Mouse (Mus musculus) embryo, embryonic 11.5 days (tissue): Measurements from ENCODE around the gene Rnf166.

Experiments used
- DNase-seq: peaks from one replicate; pipeline ENCODE4 v3.0.0-alpha.2; 2012; ENCODE audit warnings: low read depth, low spot score

The Rnf166 gene

DNA sequence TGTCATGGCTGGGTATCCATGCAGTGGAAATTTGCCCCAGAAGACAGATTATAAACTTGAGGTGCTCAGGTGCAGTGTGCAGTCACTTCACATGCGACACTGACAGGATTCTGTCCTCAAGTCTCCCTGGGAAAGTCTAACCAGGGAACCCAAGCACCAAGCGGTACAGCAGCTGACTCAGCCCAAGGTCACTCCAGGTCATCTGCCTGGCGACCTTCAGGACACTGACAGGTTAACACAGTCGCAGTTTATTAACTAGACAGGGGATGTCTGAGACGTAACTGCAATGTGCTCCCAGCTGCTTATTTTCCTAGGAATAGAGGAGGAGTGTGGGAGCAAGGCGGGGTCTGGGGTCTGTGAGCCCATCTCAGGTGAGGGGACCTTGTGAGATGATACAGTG lies 6.5 kb downstream of the Rnf166 start:
- DNase-seq = no peak

DNA sequence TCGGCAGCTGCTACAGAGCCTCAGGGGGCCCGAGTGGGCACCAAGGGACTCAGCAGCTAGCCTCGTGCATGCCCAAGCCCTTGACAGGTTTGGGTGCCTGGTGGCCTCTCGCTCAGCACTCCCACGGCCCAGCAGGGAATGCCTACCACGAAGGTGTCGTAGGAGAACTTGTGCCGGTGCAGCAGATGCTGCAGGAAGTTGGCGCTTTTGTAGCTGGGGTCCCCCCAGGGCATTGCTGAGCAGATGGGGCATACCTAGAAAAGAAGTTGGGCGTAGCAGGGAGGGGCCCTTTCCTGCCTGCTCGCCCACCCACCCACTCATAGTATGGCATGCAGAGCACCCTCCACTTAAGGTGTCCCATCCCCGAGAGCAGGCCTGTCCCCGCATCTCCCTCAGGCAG lies 8.0 kb downstream of the Rnf166 start:
- DNase-seq = no peak

DNA sequence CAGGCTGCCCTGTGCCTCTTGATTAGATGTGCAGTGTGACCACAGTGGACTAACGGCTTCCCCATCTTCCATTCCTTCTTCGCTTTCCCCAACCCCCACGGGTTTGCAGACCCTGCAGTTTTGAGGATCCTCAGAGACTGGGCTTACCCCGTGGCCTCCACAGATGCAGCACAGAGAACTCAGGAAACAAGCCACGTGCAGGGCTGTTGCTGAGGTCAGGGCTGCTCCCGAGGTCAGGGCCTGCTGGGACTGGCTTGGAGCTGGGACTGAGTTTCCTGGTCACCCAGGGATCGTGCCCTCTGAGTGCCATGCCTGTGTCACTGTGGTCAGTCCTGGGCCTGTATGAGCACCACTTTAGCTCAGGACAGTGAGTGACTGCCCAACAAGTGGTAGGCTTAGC lies 10.9 kb downstream of the Rnf166 start:
- DNase-seq = no peak

DNA sequence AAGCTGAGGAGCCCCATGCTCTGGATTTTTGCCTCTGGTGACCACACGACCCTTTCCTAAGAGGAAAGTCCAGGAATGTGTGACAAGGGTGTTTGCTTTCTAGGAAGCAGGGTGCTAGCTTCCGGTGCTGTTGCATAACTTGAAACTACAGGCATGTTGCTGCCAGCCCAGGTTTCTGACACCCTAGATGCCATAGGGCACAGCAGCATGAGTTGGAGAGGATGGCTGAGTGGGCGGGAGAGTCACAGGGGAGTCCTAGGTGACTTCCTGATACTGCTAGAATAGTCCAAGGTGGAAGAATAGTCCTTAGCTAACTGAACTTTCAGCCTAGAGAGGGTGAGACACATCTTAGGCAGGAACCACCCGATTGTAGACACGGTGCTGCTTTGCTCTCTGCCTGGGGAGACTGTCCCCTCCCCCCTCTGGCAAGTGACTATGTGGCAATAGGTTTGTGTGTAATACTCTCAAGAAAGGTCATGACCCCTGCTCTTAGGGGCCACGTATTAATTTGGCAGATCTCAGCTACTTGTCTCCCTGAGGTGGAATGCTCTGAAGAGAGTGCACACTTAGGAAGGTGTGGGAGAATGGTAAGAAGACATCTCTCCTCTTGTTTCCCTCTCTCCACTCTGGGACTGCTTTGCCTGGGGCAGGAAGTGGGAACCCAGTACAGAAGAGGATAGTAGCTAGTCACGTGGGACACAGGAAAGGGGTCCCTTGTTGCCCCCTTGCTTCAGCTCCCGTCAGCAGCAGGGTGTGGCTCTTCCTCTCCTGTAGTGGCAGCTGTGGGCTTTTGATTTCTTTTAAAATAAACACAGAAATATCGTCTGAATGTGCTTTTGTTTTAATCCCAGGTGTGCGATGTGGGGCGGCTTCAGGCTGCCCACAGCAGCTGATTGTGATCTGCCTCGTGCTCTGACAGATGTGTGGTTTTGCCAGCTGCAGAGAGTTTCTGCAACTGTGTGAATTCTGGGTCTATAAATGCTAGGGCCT lies 11.9 kb downstream of the Rnf166 start:
- DNase-seq = no peak

DNA sequence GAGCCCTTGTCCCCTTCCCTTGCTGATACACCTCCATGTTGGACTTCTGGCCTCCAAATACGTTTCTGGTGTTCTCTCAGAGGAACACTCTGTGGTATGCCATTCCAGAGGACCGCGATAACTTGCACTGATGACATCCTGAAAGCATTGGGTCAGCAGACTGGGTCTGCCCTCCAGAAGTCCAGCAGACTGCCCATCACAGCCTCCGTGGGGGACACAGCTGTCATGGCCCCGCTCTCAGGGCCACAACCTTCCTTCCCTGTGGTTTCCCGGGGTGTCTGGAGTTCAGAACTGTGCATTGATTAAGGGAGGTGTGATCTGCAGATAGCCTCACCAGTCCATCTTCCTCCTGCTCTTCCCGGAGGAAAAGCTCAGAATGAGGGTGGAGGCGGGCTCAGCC lies 13.4 kb downstream of the Rnf166 start:
- no peak for DNase-seq

DNA sequence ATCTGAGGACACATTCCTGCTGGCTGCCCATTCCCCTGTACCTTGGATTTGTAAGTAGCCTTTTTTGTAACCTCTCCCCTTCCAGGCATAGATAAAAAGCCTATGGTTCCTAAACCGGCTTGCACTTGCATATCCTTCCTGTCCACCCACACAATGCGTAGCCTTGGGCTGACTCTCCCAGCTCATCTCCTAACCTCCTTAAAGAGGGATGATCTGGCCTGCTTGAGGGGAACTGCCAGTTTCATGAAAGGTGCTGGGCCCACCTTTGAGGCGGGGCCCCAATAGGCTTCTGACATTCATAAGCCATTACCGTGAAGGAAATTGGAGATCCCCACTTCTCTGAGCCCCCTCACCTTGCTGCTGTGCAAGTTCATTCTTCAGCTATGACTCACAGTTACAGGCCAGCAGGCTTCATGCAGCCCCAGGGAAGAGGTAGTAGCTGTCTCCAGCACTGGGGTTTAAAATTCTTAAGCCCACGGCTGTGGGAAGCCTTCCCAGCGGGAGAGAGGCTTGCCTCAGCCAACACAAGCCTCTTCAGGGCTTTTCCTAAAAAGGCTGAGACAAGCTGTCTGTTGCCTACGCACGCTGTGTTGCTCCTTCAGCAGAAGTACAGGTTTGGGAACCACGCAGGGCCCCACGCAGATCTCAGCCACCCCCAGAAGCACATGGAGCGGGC lies 14.3 kb downstream of the Rnf166 start:
- DNase-seq = no peak

DNA sequence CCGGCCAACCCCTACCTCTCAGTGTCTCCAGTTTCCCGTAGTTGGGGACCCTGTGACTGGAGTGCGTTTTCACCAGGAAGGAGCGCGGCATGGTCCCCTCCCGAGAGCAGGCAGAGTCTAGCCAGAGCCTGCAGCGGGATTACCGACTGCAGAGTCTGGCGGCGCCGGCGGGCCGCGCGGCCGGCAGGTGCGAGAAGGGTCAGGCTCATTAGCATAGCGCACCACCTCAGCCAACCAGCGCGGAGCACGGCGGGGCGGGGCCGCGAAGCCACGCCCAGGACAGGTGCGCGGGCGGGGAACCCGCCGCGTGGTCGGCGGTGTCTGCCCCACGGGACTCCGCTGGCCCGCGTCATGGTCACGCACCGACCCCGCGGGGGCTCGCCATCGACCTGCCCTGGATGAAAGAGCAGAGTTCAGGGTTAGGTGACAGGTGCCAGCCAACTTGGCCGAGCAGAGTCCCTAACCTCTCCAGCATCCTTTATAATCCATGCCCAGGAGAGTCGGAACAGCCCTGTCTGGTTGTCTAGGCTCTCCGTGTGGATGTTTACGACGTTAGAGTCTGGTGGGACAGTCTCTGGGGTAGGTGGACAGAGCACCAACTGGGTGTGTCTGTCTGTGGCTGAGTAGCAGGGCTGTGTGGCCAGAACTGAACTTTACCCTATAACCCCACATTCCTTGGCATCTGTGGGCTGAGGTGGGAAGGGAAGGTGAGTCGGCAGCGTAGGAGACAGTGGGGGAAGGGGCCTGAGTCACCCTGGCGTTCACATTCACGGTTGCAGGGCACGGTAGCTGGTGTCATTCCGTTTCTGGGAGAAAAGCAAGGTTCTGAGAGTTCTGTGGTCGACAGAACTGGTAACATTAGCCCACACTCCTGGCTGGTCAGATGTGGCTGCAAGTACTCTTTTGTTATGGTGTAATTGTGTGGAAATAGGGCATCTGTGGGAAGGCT lies 15.1 kb downstream of the Rnf166 start, which contains the start of gene Snai3:
Gene Snai3, minus strand, starts transcription at position 210 of the 949 bp plus-strand sequence.
- DNase-seq = no peak

DNA sequence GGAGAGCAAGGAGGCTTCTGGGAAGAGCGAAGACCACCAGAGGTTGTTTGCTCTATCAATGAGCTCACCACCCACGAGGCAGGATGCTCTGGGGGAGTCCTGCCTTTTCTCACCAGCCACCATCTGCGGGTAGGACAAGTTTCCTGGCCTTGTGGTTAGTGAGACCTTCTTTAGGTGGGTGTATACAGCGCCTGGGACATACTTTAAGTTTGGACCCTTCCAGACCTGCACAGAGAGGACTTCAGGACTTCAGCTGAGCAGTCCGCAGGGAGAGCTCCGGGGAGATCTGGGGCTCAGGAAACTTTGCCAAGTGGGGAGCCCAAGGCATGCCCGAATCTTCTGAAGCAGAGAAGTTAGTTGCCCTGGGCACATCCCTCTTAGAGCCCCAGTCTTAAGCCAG lies 15.9 kb downstream of the Rnf166 start:
- DNase-seq = no peak

DNA sequence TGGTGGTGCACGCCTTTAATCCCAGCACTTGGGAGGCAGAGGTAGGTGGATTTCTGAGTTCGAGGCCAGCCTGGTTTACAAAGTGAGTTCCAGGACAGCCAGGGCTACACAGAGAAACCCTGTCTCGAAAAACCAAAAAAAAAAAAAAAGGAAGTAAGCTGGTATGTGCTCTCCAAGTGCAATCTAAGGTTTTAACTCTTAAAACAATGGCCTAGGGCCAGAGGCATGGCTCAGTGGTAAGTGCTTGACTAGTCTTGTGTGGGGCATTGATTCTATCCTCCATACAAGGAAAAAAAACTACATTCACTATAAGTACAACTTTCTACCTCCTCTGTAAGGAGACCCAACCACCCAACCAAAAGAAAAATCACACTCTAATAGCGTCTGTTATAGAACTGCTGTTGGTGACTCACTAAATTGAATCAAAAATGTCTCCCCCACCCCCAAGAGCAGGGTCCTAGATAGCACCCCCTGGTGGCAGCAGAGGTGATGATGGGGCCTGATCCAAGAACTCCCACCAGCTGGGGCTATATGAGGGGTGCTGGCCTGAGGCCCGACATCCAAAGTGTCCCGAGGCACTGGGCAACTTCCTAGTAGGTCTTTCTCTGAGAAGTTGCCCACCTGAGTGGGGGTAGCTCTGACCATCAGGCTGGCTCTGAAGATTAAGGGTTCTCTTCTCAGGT lies 16.5 kb downstream of the Rnf166 start:
- DNase-seq = no peak

DNA sequence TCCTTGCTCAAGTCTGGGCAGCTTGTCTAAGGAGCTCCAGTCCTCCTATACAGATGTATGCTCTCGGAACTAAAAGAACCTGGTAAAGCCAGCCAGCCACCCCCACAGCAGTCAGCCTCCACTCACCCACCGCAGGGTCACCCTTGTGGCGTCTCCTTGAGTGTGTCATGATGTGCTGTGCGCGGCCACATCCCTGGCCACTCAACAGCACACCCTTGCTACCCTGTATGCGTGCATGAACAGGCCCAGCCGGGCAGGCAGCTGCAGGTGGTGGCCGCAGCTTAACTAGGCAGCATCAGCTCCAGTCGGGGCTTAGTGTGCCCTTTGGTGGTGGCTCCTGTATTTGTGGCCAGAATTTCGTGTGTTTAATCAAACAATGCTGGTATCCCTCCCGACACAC lies 18.7 kb downstream of the Rnf166 start:
- DNase-seq = no peak

DNA sequence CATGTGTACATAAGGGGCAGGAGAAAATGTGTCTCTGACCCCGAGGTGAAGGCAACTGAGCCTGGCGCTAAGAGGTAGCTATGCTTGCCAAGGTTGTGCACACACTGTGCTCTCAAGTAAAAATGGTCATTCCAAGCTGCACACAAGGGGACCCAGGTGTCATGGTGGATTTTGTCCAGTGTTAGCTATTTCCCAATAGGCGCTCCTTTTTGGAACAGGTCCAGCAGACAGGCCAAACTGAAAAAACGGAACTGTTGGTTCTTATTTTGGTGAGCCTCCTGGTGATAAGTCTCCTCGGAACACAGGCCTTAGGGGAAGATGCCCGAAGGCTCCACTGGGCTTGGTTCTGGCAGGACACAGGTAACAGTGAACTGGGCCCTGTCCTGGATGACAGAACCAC lies 21.5 kb downstream of the Rnf166 start:
- no peak for DNase-seq

DNA sequence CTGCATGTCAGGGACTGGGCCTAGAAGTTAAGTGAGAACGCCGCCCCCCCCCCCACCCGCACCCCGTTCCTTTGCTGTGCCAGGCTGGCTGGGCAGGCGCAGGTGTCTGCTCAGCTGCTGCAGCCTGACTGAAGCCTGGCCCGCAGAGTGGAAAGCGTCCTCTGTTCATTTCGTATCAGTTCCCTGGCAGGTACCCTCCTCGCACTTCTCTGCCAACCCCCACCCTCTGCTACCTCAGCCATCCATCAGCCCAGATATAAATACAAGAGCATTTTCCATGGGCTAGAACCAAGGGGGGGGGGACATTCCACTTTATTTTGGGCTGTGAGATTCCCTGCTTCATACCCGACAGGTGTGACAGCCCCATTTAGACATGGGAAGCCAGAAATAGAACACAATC lies 23.7 kb downstream of the Rnf166 start:
- no peak for DNase-seq

DNA sequence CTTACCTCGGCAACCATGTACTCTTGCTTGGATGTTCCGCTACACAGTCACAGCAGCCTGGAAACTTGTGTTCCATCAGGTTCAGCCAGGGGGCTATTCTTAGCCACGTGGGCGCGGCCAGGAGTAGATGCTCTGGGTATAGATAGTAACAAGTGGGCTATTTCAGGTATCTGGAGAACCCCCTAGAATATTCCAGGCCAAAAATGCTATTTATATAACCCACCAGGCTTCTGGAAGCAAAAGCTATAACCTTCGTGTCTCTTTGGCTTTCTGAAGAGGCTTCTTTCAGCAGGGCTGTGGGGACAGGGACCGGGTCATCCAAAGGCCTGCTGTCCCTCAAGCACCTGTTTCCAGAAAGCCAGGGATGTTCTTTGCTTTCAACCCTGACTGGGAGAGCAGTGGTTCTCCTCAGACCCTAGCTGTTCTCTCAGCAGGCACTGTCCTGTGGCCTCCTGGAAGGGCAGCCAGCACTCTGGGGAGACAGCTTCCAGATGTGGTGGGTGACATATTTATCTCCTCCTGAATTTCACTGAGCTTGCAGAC lies 24.6 kb downstream of the Rnf166 start:
- DNase-seq = no peak

DNA sequence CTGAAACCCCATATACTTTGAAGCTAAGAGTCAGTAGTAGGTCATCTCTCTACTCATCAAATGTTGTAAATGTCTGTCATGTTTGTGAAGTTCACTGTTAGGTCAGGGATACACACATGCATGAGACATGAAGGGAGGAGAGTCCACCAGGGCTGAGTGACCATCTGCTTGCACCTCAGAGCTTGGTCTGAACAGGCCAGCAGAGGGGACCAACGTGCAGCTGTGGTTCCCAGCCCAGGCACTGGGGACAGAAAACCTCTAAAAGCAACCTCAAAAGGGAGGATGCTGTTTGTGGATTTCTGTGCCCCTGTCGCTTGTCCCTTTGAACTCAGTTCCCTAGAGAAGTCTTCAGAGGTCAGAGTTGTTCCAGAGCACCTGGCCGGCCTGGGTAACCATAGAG lies 30.7 kb downstream of the Rnf166 start:
- no peak for DNase-seq

DNA sequence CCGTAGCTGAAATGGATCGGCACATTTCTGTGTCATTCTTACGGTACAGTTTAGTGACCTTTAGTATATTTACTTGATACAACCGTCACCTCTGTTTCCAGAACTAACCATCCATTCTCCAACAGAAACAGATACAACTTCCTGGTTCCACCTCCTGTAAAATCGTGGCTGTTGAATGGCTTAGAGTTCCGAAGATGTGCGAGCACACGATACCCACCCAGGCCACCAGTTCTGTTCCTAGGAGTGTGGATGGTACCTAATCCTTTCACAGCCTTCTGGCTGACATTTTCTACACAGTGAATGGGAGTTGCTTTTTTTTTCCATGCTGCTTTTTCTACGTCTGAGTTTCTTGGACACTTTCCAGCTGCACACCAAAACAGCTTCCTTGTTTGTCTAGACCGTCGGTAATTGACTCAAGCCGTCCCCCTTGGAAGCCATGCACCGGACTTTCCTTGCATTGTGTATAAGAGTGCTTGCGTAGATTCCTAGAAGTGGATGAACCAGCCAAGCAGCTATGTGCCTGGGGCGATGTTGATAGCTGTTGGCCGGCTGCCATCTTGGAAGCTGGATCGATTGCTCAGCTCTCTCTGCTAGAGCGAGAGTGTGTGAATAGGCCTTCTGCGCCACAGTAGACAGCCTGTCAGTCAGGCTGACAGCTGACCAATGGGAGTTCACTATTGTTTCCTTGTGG lies 31.7 kb downstream of the Rnf166 start:
- peak; percentile 32 for DNase-seq

DNA sequence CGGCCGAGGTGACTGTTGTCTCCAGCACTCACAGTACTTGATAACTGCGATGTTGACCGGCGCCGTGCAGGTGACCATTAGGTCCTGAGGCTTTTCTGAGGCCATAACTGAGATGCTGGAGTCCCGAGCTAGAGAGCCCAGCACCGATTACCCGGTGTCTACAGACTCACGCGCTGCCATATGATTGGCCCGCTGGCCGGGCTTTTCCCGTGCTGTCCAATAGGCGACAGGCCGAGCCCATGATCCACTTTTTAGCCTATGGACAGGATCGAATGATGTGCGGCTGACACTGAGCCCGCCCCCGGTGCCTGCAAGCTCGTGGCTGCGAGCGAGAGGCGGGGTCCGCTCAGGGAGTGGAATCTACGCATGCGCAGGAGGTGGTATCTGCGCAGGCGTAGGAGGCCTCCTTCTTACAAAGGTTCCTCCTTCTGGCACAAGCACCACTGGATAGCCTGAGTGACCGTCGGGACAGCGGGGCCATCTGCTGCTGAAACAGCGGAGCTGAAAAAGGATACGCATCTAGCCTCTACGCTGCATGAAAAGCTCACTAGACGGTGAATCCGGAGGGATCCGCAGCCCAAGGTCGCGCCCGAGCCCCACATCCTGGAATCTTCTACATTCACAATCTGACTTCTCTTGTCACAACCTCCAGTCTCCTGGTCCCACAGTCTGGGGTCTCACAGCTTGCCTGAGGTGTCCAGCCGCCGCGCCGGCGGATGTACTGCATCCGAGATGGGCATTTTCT lies 32.4 kb downstream of the Rnf166 start, which contains the start of gene Mvd:
Gene Mvd, minus strand, starts transcription at position 161 of the 745 bp plus-strand sequence.
- DNase-seq = peak; percentile 99

DNA sequence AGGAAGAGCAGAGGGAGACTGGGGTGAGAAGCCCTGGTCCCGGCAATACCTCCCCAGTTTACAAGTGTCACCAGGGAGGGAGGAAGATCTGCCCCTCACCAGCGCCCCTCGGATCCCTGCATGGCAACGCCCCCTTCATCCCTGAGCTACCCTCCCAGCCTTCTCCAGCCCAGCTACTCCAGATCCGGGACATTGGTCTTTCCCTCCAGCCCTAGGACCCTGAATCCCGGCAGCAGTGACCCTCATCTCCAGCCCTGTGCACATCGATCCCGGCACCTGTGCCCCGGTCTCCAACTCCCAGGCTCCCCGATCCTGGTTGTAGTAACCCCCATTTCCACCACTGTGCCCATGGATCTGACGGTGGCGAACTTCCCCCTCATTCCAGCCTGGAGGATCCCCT lies 33.1 kb downstream of the Rnf166 start:
- no peak for DNase-seq

DNA sequence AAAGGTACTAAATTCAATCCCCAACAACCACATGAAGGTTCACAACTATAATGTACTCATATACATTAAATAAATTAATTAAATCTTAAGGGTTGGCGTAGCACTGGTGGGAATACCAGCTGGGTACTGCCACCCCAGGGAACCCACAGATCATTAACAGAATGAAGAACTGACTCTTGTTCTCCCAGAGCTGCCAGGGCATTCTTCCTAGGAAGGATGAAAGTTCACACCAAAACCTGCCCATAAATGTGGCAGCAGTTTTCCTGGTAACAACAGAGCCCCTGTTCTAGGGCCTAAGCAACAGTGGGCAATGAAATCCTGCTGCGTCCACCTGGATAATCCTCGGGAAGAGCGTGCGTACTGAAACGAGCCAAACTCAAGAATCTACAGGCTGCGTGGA lies 33.5 kb downstream of the Rnf166 start:
- DNase-seq = no peak

DNA sequence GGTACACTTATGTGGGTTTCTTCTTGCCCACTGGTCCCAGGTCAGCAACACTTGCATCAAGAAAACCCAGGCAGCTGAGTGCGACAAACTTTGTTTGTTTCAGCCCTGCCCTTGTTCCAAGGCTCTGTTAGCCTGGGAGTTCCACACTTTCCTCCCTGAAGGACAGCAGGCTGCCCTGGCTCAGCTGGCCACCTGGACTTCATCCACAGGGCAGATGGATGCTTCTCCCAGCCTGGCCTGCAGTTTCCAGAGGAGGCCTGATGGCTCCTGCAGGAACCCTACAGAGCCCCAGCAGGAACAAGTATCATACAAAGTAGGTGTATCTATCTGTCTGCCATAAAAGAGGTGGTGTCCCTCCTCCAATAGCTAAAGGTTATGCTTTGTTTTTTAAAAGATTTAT lies 34.5 kb downstream of the Rnf166 start:
- no peak for DNase-seq
